Mouse (Mus musculus) megakaryocyte, embryonic 14.5 days (primary cell): ENCODE data around the gene Micu1. TPM values are rescaled to one million over a fixed set of nuclear protein-coding genes. Genes with fewer than 3 reads are reported as not detected.
A peak's percentile ranks its signal among the peaks of the same experiment; 100 is the strongest.

Source experiments
- H3K27me3 ChIP-seq: replicated peaks from 2 replicates; pipeline ENCODE3; 2012; ENCODE audit warnings: inconsistent platforms
- H3K36me3 ChIP-seq: replicated peaks from 2 replicates; pipeline ENCODE3; 2012; ENCODE audit warnings: low read length, inconsistent platforms, mixed read lengths
- H3K4me1 ChIP-seq: 2 replicates; pipeline ENCODE4 v1.6.1; 2012; ENCODE audit warnings: inconsistent platforms
- H3K4me3 ChIP-seq: replicated peaks from 2 replicates; pipeline ENCODE3; 2012; ENCODE audit warnings: moderate library complexity, mild to moderate bottlenecking, inconsistent platforms
- H3K9me3 ChIP-seq: 2 replicates; pipeline ENCODE4 v1.6.1; 2012; ENCODE audit warnings: inconsistent platforms
- FLI1 ChIP-seq: IDR thresholded peaks from 2 replicates; pipeline ENCODE4 v1.6.1; 2012; ENCODE audit warnings: low read length, inconsistent platforms, mixed read lengths
- GATA1 ChIP-seq: IDR thresholded peaks from 3 replicates; pipeline ENCODE4 v1.6.1; 2012; ENCODE audit warnings: mixed read lengths, low read length, inconsistent platforms, borderline replicate concordance
- polyA plus RNA-seq: library from polyadenylated mRNA; stranded (reverse); fragments of >175 nt; gene quantifications from 2 replicates; pipeline ENCODE4 v1.2.3, GENCODE M21; 2012; ENCODE audit warnings: low replicate concordance; ENCODE audit not compliant: insufficient read depth

Micu1 gene
- polyA plus RNA-seq, 1 experiment, result 100 TPM

- Histone ChIP-seq H3K4me1 (peaks cover 92% of the 10 kb centered on the region), H3K4me3 (no peak overlapping the region), H3K36me3 (peaks cover 95% of the 10 kb centered on the region), H3K27me3 (no peaks in the 10 kb centered on the region), H3K9me3 (no peaks in the 10 kb centered on the region)
- TF ChIP-seq GATA1, result no peak
- no peak for TF ChIP-seq FLI1
Observed at GRCm38 (mm10) chr10:59889953-59890751, 187.9 kb downstream of the Micu1 start.

DNA sequence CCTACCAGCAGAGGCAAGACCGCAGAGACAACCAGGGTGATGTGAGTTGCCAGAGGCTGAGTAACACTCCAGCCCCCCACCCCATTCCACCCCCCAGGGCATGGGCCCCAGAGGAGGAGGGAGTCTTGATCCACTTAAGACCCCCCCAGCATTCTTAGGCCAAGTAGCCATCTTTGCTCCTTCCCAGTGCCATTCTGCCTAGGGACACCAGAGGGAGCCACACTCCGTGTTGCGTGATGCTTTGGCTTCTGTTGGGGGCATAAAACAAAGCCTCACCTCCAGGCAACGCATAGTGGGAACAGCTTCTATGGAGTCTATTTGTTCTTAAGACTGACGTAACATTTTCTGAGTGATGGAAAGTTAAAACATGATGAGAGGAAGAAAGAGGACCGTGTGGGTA, 190.7 kb downstream of the Micu1 start:
- no peak overlapping the region for H3K4me3 ChIP-seq
- peaks cover 92% of the 10 kb centered on the region for H3K4me1 ChIP-seq
- no peaks in the 10 kb centered on the region for H3K27me3 ChIP-seq
- no peak for TF ChIP-seq FLI1
- TF ChIP-seq GATA1, result no peak
- H3K36me3 ChIP-seq, result peaks cover 96% of the 10 kb centered on the region
- H3K9me3 ChIP-seq, result no peaks in the 10 kb centered on the region

DNA sequence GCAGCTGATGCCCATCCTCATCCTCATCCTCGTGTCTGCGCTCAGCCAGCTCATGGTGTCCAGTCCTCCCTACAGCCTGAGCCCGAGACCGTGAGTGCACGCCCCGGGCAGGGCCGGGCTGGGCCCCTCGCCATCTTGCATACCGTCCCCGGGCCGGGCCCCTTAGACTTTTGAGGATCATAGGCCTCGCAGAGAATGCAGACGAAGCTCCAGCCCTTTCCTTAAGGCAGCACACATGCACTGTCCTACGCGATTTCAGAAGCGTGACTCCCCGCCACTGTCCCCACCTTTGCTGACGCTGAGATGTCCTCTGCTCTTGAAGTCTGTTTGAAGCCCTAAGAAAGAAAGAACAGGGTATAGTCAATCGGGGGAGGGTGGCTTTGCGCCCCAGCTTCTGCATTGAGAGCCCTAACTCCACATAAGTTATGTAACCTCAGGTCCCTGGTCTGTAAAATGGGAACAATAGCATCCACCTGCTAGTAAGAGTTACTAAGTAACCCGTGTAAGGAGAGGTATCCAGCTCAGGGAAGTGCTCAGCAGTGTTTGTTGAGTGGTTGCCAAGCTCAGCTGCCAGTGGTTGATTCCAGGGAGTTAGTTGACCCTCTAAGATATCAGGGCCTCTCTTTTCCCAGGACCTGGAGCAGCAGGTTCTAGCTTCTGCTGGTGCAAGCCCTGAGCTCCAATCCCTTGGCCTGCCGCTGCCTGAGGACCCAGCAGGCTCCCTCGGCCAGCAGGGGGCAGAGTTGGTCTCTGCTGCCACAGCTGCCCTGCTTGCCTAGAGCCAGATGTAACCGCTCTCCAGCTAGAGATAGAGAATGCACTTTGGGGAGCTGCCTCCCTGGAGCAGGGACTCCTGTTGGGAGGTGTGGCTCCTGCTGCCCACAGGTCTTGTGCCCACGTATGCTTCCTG, 192.2 kb downstream of the Micu1 start:
- peaks cover 91% of the 10 kb centered on the region for H3K36me3 ChIP-seq
- peak overlapping the region; percentile 31 for H3K4me3 ChIP-seq
- no peak for TF ChIP-seq GATA1
- no peak for TF ChIP-seq FLI1
- H3K4me1 ChIP-seq, result peaks cover 95% of the 10 kb centered on the region
- H3K9me3 ChIP-seq, result no peaks in the 10 kb centered on the region
- H3K27me3 ChIP-seq, result no peaks in the 10 kb centered on the region

DNA sequence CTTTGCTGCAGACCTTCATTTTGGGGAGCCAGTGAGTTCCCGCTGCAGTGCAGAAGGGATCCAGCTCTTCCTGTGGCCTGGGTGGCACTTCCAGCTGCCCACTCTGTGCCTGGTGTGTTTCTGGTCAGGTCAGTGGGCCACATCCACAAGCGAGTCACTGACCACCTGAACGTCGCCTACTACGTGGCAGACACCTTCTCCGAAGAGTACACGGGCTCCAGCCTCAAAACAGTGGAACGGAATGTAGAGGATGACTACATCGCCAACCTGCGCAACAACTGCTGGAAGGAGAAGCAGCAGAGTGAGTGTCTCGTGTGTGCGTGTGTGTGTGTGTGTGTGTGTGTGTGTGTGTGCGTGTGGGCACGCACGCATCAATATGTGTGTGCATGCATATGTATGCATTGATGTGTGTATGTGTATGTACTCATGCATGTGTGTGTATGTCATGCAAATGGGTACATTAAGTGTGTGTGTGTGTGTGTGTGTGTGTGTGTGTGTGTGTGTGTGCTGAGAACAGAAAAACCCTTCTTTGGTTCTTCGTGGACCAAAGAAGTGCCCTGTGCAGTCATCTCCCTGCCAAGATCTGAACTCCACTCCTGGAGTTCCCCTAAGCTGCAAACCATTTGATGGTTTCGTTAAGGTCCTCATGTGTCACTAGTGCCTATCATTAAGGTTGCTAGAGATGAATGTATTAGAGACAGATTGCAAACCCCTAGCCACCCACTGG, 193.3 kb downstream of the Micu1 start:
- Histone ChIP-seq H3K4me1 (peaks cover 95% of the 10 kb centered on the region), H3K9me3 (no peaks in the 10 kb centered on the region), H3K27me3 (no peaks in the 10 kb centered on the region), H3K36me3 (peaks cover 80% of the 10 kb centered on the region), H3K4me3 (peak overlapping the region; percentile 29)
- TF ChIP-seq GATA1 (no peak), FLI1 (no peak)

DNA sequence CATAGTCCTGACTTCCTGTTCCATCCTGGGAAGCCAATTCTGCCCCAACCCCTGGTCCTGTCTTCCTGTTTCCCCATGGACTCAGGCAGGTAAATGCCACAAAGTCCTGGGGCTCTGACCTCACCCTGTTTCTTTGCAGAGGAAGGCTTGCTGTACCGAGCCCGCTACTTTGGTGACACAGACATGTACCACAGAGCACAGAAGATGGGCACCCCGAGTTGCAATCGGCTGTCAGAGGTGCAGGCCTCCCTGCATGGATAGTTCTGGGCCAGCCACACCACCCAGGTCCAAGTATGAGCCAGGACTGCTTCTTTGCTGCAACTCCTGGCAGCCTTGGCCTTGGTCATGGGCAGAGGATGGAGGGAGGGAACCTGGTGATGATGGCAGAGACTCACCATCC, 193.9 kb downstream of the Micu1 start:
- peaks cover 99% of the 10 kb centered on the region for H3K4me1 ChIP-seq
- H3K4me3 ChIP-seq, result peak overlapping the region; percentile 81
- no peaks in the 10 kb centered on the region for H3K27me3 ChIP-seq
- H3K9me3 ChIP-seq, result no peaks in the 10 kb centered on the region
- peaks cover 74% of the 10 kb centered on the region for H3K36me3 ChIP-seq
- TF ChIP-seq FLI1 (no peak), GATA1 (no peak)

- peak; percentile 71 for TF ChIP-seq FLI1
- no peak for TF ChIP-seq GATA1
- Histone ChIP-seq H3K27me3 (no peaks in the 10 kb centered on the region), H3K4me3 (peak overlapping the region; percentile 83), H3K36me3 (peaks cover 68% of the 10 kb centered on the region), H3K9me3 (no peaks in the 10 kb centered on the region), H3K4me1 (peaks cover 100% of the 10 kb centered on the region)
Observed at GRCm38 (mm10) chr10:59896911-59897331, 194.6 kb downstream of the Micu1 start.

DNA sequence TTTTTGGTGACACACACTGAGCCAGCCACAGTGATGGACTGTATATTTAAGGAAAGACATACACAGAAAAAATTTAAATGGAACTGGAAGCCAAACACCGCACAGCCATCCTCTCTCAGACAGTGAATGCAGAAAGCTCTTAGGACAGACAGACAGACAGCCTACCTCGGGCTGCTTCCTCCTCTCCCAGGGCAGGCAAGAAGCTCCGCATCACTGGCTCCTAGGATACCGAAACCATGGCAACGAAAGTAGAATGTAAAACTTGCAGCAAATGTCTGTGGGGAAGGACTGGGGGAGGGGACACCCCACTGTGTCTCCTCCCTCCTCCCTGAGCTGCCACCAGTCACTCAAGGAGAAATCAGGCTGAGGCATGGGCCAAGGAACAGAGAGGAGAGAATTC, 195.2 kb downstream of the Micu1 start:
- Histone ChIP-seq H3K27me3 (no peaks in the 10 kb centered on the region), H3K36me3 (peaks cover 64% of the 10 kb centered on the region), H3K9me3 (no peaks in the 10 kb centered on the region), H3K4me1 (peaks cover 100% of the 10 kb centered on the region), H3K4me3 (peak overlapping the region; percentile 69)
- no peak for TF ChIP-seq FLI1
- no peak for TF ChIP-seq GATA1

DNA sequence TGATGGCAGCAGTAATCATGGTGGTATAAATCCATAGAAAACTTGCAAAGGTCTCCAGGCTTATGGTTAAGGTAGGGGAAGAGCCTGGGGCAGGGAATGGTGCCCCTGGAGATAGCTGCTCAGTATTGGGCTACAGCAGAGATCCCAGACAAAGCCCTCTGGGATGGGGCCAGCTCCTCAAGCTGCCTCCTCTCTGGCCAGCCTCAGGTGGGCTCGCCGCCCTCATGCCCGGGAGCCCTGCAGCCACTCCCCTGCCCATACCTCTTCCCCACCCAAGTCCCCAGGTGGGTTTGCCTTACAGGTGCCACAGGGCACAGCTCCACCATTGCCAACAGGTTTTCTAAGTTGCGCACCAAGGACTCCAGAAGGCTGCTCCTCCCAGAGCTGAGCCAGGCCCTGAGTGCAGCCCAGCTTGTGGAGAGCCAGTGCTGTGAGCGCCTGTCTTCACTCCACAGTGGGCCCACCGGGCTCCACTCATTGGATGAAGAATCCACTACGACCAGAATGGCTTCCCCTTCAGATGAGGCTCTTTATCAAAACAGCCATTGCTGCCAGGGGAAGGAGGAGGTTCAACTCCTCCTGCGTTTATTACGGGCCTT, 196.0 kb downstream of the Micu1 start:
- no peaks in the 10 kb centered on the region for H3K27me3 ChIP-seq
- no peaks in the 10 kb centered on the region for H3K9me3 ChIP-seq
- H3K4me1 ChIP-seq, result peaks cover 100% of the 10 kb centered on the region
- TF ChIP-seq FLI1 (no peak), GATA1 (no peak)
- H3K36me3 ChIP-seq, result peaks cover 56% of the 10 kb centered on the region
- H3K4me3 ChIP-seq, result peak overlapping the region; percentile 21

- Histone ChIP-seq H3K4me1 (peaks cover 100% of the 10 kb centered on the region), H3K36me3 (peaks cover 50% of the 10 kb centered on the region), H3K4me3 (peak overlapping the region; percentile 88), H3K9me3 (no peaks in the 10 kb centered on the region), H3K27me3 (no peaks in the 10 kb centered on the region)
- TF ChIP-seq GATA1, result no peak
- TF ChIP-seq FLI1, result no peak
Observed at GRCm38 (mm10) chr10:59898935-59899334, 196.7 kb downstream of the Micu1 start.
